Mouse (Mus musculus) lung, postnatal 0 days (tissue): ENCODE measurements around the gene Adamtsl5.

Experiments used
- CTCF ChIP-seq: IDR thresholded peaks from 2 replicates; pipeline ENCODE4 v1.5.1; 2016; ENCODE audit warnings: antibody characterized with exemption, mild to moderate bottlenecking
- EP300 ChIP-seq: IDR thresholded peaks from 2 replicates; pipeline ENCODE4 v1.6.1; 2016; ENCODE audit warnings: antibody characterized with exemption, mild to moderate bottlenecking, control low read depth

GRCm38 (mm10) chr10:80298571-80299281 lies 49.5 kb downstream of the Adamtsl5 start:
- TF ChIP-seq CTCF (peak; percentile 21), EP300 (no peak)
